Comparison of ENCODE assay signal across 14 mouse cellular contexts in the genomic region with DNA sequence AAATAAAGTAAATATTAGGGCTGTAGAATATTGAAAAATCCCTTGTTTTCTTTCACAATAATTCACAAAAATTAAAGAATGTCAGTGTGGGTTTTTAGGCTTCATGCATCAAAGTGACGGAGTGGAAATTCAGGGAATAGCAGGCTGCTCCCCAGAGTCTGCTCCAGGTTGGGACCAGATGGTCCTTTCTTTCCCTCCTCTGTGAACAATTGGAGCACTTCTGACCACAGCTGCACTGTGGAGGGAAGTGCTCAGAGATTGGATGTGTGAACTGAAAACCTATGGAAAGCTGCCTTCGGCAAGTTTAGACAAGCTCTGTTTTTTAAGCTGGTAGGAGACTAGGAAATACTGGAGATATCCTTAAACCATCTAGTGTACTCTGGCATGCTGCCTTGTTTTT.
A peak's percentile ranks its signal among the peaks of the same experiment; 100 is the strongest.
DNase-seq lines count a peak whose midpoint lies in the region; ATAC-seq and TF ChIP-seq lines count a peak whose summit lies in the region.
"Had no signal": no experiment of that assay in that cellular context is flagged by ENCODE, and none has a peak within 500 bp of the region (broad histone marks: within the 10 kb centered on the region; RNA-seq: fewer than 3 reads in every experiment).

No protein-coding gene starts in this region.

- no peaks in the 10 kb centered on the region for H3K36me3 ChIP-seq in heart, embryonic 12.5 days
- H3K36me3 ChIP-seq in heart, embryonic 10.5 days = no peaks in the 10 kb centered on the region
- H3K36me3 ChIP-seq in forebrain, embryonic 14.5 days (ENCODE audit: control insufficient read depth, insufficient read depth, low read length) = no peaks in the 10 kb centered on the region
- no peaks in the 10 kb centered on the region for H3K36me3 ChIP-seq in limb, embryonic 11.5 days (ENCODE audit: control insufficient read depth, insufficient read depth, low read length)
- no peaks in the 10 kb centered on the region for H3K36me3 ChIP-seq in liver, postnatal 0 days (replicated peaks; ENCODE audit: insufficient read depth, low read length)
- H3K36me3 ChIP-seq: intestine, embryonic 15.5 days had no signal

- no peak for DNase-seq in heart, embryonic 10.5 days (ENCODE audit: low spot score)
- DNase-seq in forebrain, embryonic 14.5 days (ENCODE audit: low spot score) = peak; percentile 73
- peak; percentile 55 for DNase-seq in limb, embryonic 11.5 days (ENCODE audit: low spot score)
- DNase-seq in retina, embryonic 14.5 days (ENCODE audit: low spot score) = peak; percentile 62
- DNase-seq in thymus, postnatal 14 days = no peak
- no peak for DNase-seq in liver, postnatal 0 days
- DNase-seq in urinary bladder, postnatal 4 days (ENCODE audit: low spot score in 2 of 2) = no peak
- DNase-seq: adrenal gland, postnatal 10 days; cerebellum, postnatal 36 days; layer of hippocampus, adult 9-11 months; thymus, postnatal 36 days had no signal

- WGBS in heart, embryonic 12.5 days = 42% methylated on average over 2 of the region's 2 CpGs
- 55% methylated on average over 2 of the region's 2 CpGs for WGBS in heart, embryonic 10.5 days
- 38% methylated on average over 2 of the region's 2 CpGs for WGBS in forebrain, embryonic 14.5 days
- WGBS in limb, embryonic 11.5 days = 44% methylated on average over 2 of the region's 2 CpGs
- 82% methylated on average over 2 of the region's 2 CpGs for WGBS in liver, postnatal 0 days (ENCODE audit: insufficient replicate concordance)

- H3K4me1 ChIP-seq in heart, embryonic 12.5 days (replicated peaks) = no peaks in the 10 kb centered on the region
- H3K4me1 ChIP-seq in heart, embryonic 10.5 days = no peaks in the 10 kb centered on the region
- no peaks in the 10 kb centered on the region for H3K4me1 ChIP-seq in forebrain, embryonic 14.5 days (ENCODE audit: control insufficient read depth, insufficient read depth, low read length)
- no peaks in the 10 kb centered on the region for H3K4me1 ChIP-seq in limb, embryonic 11.5 days (ENCODE audit: control insufficient read depth, insufficient read depth, low read length)
- H3K4me1 ChIP-seq in liver, postnatal 0 days (ENCODE audit: insufficient read depth) = no peaks in the 10 kb centered on the region
- H3K4me1 ChIP-seq: intestine, embryonic 15.5 days had no signal

- no peaks in the 10 kb centered on the region for H3K27me3 ChIP-seq in heart, embryonic 12.5 days (replicated peaks)
- no peaks in the 10 kb centered on the region for H3K27me3 ChIP-seq in heart, embryonic 10.5 days (ENCODE audit: insufficient read depth, poor library complexity, severe bottlenecking)
- H3K27me3 ChIP-seq in forebrain, embryonic 14.5 days (replicated peaks; ENCODE audit: control insufficient read depth, insufficient read depth, low read length) = no peaks in the 10 kb centered on the region
- no peaks in the 10 kb centered on the region for H3K27me3 ChIP-seq in limb, embryonic 11.5 days (ENCODE audit: control insufficient read depth, insufficient read depth, low read length)
- H3K27me3 ChIP-seq in liver, postnatal 0 days (ENCODE audit: insufficient read depth, low read length) = no peaks in the 10 kb centered on the region
- H3K27me3 ChIP-seq: intestine, embryonic 15.5 days had no signal

- H3K9me3 ChIP-seq in heart, embryonic 12.5 days (replicated peaks) = no peaks in the 10 kb centered on the region
- H3K9me3 ChIP-seq in heart, embryonic 10.5 days = no peaks in the 10 kb centered on the region
- no peaks in the 10 kb centered on the region for H3K9me3 ChIP-seq in forebrain, embryonic 14.5 days (replicated peaks; ENCODE audit: control insufficient read depth, low read length)
- H3K9me3 ChIP-seq in limb, embryonic 11.5 days (ENCODE audit: control insufficient read depth, low read length) = no peaks in the 10 kb centered on the region
- H3K9me3 ChIP-seq in liver, postnatal 0 days (ENCODE audit: low read length) = no peaks in the 10 kb centered on the region
- H3K9me3 ChIP-seq: intestine, embryonic 15.5 days had no signal

- no peak for TF ChIP-seq CTCF in liver, postnatal 0 days (IDR thresholded peaks at IDR 0.05; ENCODE audit: low read depth)

- no peak overlapping the region for H3K4me2 ChIP-seq in heart, embryonic 12.5 days
- H3K4me2 ChIP-seq in forebrain, embryonic 14.5 days (ENCODE audit: low read length) = no peak overlapping the region
- H3K4me2 ChIP-seq in limb, embryonic 11.5 days (ENCODE audit: low read depth, severe bottlenecking) = no peak overlapping the region
- H3K4me2 ChIP-seq in liver, postnatal 0 days (ENCODE audit: low read depth, low read length) = no peak overlapping the region
- H3K4me2 ChIP-seq: intestine, embryonic 15.5 days; liver, embryonic 11.5 days had no signal

- H3K27ac ChIP-seq in heart, embryonic 12.5 days (ENCODE audit: poor library complexity, severe bottlenecking) = no peak overlapping the region
- H3K27ac ChIP-seq in heart, embryonic 10.5 days = no peak overlapping the region
- no peak overlapping the region for H3K27ac ChIP-seq in forebrain, embryonic 14.5 days (ENCODE audit: low read depth, low read length)
- H3K27ac ChIP-seq in limb, embryonic 11.5 days (replicated peaks; ENCODE audit: low read depth, low read length) = no peak overlapping the region
- H3K27ac ChIP-seq in liver, postnatal 0 days (ENCODE audit: low read depth) = no peak overlapping the region
- H3K27ac ChIP-seq: intestine, embryonic 15.5 days had no signal

- no peak overlapping the region for H3K9ac ChIP-seq in heart, embryonic 12.5 days
- H3K9ac ChIP-seq in forebrain, embryonic 14.5 days (ENCODE audit: low read length) = no peak overlapping the region
- no peak overlapping the region for H3K9ac ChIP-seq in limb, embryonic 11.5 days (ENCODE audit: low read length)
- no peak overlapping the region for H3K9ac ChIP-seq in liver, postnatal 0 days (replicated peaks)
- H3K9ac ChIP-seq: intestine, embryonic 15.5 days had no signal

- ATAC-seq in heart, embryonic 12.5 days (ENCODE audit: insufficient number of reproducible peaks, low FRiP score) = peak; percentile 9; the same call in 1 of the 2 replicates
- peak; percentile 90 for ATAC-seq in forebrain, embryonic 14.5 days
- ATAC-seq in limb, embryonic 11.5 days (ENCODE audit: insufficient number of reproducible peaks, low FRiP score, low TSS enrichment, low read depth) = peak; percentile 54; the same call in 1 of the 2 replicates
- no peak for ATAC-seq in liver, postnatal 0 days
- ATAC-seq: intestine, embryonic 15.5 days had no signal

- no peak for TF ChIP-seq EP300 in liver, postnatal 0 days (IDR thresholded peaks at IDR 0.05; ENCODE audit: low read depth)

- H3K4me3 ChIP-seq in heart, embryonic 12.5 days = no peak overlapping the region
- H3K4me3 ChIP-seq in heart, embryonic 10.5 days = no peak overlapping the region
- no peak overlapping the region for H3K4me3 ChIP-seq in forebrain, embryonic 14.5 days (ENCODE audit: low read depth, low read length)
- no peak overlapping the region for H3K4me3 ChIP-seq in limb, embryonic 11.5 days (ENCODE audit: low read depth, low read length)
- H3K4me3 ChIP-seq in liver, postnatal 0 days (ENCODE audit: low read depth, low read length) = no peak overlapping the region
- H3K4me3 ChIP-seq: intestine, embryonic 15.5 days had no signal

Comparison
In these comparisons a context has a peak if more than half of its experiments do, and no peak if none do; other contexts are left out.
1. DNase-seq: peak in forebrain, embryonic 14.5 days (single experiment), limb, embryonic 11.5 days (single experiment) and retina, embryonic 14.5 days (single experiment); none in heart, embryonic 10.5 days (single experiment), thymus, postnatal 14 days (single experiment), liver, postnatal 0 days (single experiment) and urinary bladder, postnatal 4 days (0 of 2).